Mouse (Mus musculus) heart, embryonic 11.5 days (tissue): ENCODE measurements around the gene Ice1. TPM values are rescaled to one million over a fixed set of nuclear protein-coding genes. Genes with fewer than 3 reads are reported as not detected.

Experiments used
- ATAC-seq: fragments of 200-750 bp; cut with Nextera tagmentation; replicated peaks from 2 replicates; pipeline ENCODE4 v1.8.0; 2017; ENCODE audit warnings: moderate library complexity; ENCODE audit not compliant: insufficient number of reproducible peaks, low FRiP score, low TSS enrichment
- H3K27ac ChIP-seq: fragments of 300-500 bp; sonication (generic); 2 replicates; pipeline ENCODE4 v1.5.1; 2014; ENCODE audit warnings: mild to moderate bottlenecking, low read depth, low read length
- H3K27me3 ChIP-seq: fragments of 300-500 bp; sonication (generic); 2 replicates; pipeline ENCODE4 v1.6.1; 2014; ENCODE audit warnings: mild to moderate bottlenecking, low read length, mixed read lengths; ENCODE audit not compliant: control insufficient read depth, insufficient read depth
- H3K36me3 ChIP-seq: fragments of 300-500 bp; sonication (generic); 2 replicates; pipeline ENCODE4 v1.6.1; 2014; ENCODE audit warnings: mild to moderate bottlenecking, low read length, moderate library complexity, mixed read lengths; ENCODE audit not compliant: control insufficient read depth, insufficient read depth
- H3K4me1 ChIP-seq: fragments of 300-500 bp; sonication (generic); 2 replicates; pipeline ENCODE4 v1.6.1; 2014; ENCODE audit warnings: low read length; ENCODE audit not compliant: control insufficient read depth, insufficient read depth
- H3K4me2 ChIP-seq: fragments of 300-500 bp; sonication (generic); 2 replicates; pipeline ENCODE4 v1.6.1; 2014; ENCODE audit warnings: mild to moderate bottlenecking, moderate library complexity
- H3K4me3 ChIP-seq: fragments of 300-500 bp; sonication (generic); 2 replicates; pipeline ENCODE4 v1.5.1; 2014; ENCODE audit warnings: low read depth, low read length
- H3K9ac ChIP-seq: fragments of 300-500 bp; sonication (generic); 2 replicates; pipeline ENCODE4 v1.6.1; 2014; ENCODE audit warnings: mild to moderate bottlenecking, low read depth, low read length, moderate library complexity
- H3K9me3 ChIP-seq: fragments of 300-500 bp; sonication (generic); replicated peaks from 2 replicates; pipeline ENCODE4 v1.6.1; 2016; ENCODE audit warnings: low read length; ENCODE audit not compliant: control insufficient read depth
- WGBS: fragments of 180-500 bp; shearing (Covaris S2); extraction: QIAGEN DNeasy Blood & Tissue Kit; methylation state at CpG from one replicate; pipeline ENCODE4 v1.1.7; 2014; ENCODE audit not compliant: insufficient replicate concordance; 5-methylcytosine and 5-hydroxymethylcytosine counted together
- polyA plus RNA-seq: library from polyadenylated mRNA; unstranded; fragments of >200 nt; fragmentation: Nextera tagmentation; extraction: Ambion mirVana; gene quantifications from 2 replicates; pipeline ENCODE4 v1.2.1, GENCODE M21; 2014

Gene Ice1
- polyA plus RNA-seq, 1 experiment from 2014 or later = 22.3 TPM

DNA sequence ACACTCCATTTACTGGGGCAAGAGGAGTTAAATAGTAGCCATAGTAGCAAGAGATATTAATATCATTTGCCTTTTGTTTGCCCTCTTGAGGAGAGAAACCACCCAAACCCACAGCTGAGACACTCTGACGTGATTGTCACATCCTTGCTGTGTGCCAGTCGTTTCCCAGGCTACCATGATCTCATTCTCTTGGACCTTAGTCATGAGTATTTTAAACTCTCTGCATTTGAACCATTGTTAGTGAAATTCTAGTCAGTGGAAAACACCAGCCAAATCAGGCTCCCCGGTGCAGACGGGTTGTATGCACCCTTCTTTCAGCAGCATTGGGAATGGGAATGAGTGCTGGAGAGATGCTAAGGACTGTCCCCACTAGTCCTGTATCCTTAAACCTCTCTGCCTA is 32.6 kb upstream of the Ice1 start:
- no peak overlapping the region for H3K4me2 ChIP-seq
- no peaks in the 10 kb centered on the region; the same call in 1 of the 2 replicates for H3K36me3 ChIP-seq
- H3K9ac ChIP-seq = no peak overlapping the region
- no peak for ATAC-seq
- WGBS = 58% methylated on average over 4 of the region's 4 CpGs
- H3K27ac ChIP-seq = no peak overlapping the region
- no peaks in the 10 kb centered on the region for H3K9me3 ChIP-seq
- H3K4me3 ChIP-seq = no peak overlapping the region
- no peaks in the 10 kb centered on the region for H3K27me3 ChIP-seq
- no peaks in the 10 kb centered on the region for H3K4me1 ChIP-seq

GRCm38 (mm10) chr13:70659715-70660114 is 22.3 kb upstream of the Ice1 start:
- no peaks in the 10 kb centered on the region for H3K36me3 ChIP-seq
- H3K4me1 ChIP-seq = peaks cover 4% of the 10 kb centered on the region
- no peak overlapping the region for H3K4me2 ChIP-seq
- WGBS = 77% methylated on average over 4 of the region's 4 CpGs
- no peak for ATAC-seq
- H3K27ac ChIP-seq = no peak overlapping the region
- no peaks in the 10 kb centered on the region for H3K27me3 ChIP-seq
- H3K9ac ChIP-seq = no peak overlapping the region
- no peaks in the 10 kb centered on the region for H3K9me3 ChIP-seq
- no peak overlapping the region for H3K4me3 ChIP-seq

- no peak overlapping the region for H3K4me3 ChIP-seq
- no peak for ATAC-seq
- H3K4me1 ChIP-seq = peaks cover 14% of the 10 kb centered on the region
- H3K27ac ChIP-seq = no peak overlapping the region
- H3K9ac ChIP-seq = no peak overlapping the region
- no peak overlapping the region for H3K4me2 ChIP-seq
- no peaks in the 10 kb centered on the region for H3K36me3 ChIP-seq
- no peaks in the 10 kb centered on the region for H3K9me3 ChIP-seq
- no peaks in the 10 kb centered on the region for H3K27me3 ChIP-seq
- 78% methylated on average over 4 of the region's 4 CpGs for WGBS
Measured at GRCm38 (mm10) chr13:70656741-70657140, 19.3 kb upstream of the Ice1 start.

DNA sequence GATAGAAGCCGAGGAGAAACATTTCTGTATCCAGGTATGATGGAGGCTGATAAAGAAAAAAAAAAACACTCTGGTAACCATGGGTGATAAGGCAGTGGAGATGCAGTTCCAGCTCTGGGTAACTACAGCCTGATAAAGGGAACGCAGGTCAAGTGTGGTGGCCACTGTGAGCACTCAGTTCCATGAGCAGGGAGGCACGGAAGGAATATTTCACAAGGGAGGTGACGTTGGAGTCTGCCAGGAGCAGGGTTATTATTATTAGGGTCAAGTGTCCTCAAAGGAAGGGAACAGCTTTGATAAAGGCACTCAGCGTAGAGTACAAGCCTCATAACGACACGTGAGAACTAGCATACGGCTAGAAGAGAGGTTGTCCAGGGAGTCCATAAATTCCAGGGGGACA is 18.9 kb upstream of the Ice1 start:
- ATAC-seq = no peak
- WGBS = 42% methylated on average over 8 of the region's 8 CpGs
- H3K4me3 ChIP-seq = no peak overlapping the region
- no peaks in the 10 kb centered on the region for H3K9me3 ChIP-seq
- no peak overlapping the region for H3K4me2 ChIP-seq
- no peak overlapping the region for H3K27ac ChIP-seq
- H3K9ac ChIP-seq = no peak overlapping the region
- H3K36me3 ChIP-seq = no peaks in the 10 kb centered on the region
- no peaks in the 10 kb centered on the region for H3K27me3 ChIP-seq
- H3K4me1 ChIP-seq = peaks cover 14% of the 10 kb centered on the region

DNA sequence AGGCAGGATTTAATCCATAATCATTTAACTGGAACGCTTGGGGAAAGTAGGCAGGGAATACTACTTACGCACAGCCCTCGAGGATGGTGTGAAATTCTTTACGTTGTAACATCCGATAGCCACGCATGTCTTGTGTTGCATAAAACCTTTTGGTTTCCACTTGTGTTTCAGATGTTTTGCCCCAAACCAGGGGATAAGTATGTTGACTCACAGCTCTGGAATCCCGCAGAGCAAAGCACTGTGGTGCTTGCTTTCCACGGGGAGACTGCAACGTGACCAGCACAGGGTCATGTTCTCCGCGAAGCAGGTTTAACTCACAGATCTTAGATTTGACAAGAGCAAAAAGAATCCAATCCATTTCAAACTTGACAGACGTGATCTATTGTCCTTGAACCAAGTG is 18.1 kb upstream of the Ice1 start:
- Histone ChIP-seq H3K27ac (no peak overlapping the region), H3K9me3 (no peaks in the 10 kb centered on the region), H3K4me3 (no peak overlapping the region), H3K4me1 (peaks cover 17% of the 10 kb centered on the region), H3K27me3 (no peaks in the 10 kb centered on the region), H3K4me2 (no peak overlapping the region), H3K9ac (no peak overlapping the region), H3K36me3 (no peaks in the 10 kb centered on the region)
- 61% methylated on average over 12 of the region's 12 CpGs for WGBS
- ATAC-seq = no peak

GRCm38 (mm10) chr13:70654091-70654770 is 16.8 kb upstream of the Ice1 start:
- no peak overlapping the region for H3K9ac ChIP-seq
- ATAC-seq = peak; percentile 29; the same call in 1 of the 2 replicates
- no peak overlapping the region for H3K4me2 ChIP-seq
- 34% methylated on average over 5 of the region's 5 CpGs for WGBS
- H3K4me1 ChIP-seq = peaks cover 25% of the 10 kb centered on the region
- H3K27ac ChIP-seq = 0 out of 2 replicates have a peak overlapping the region, but pooled peaks have one; percentile 12
- H3K9me3 ChIP-seq = no peaks in the 10 kb centered on the region
- H3K36me3 ChIP-seq = no peaks in the 10 kb centered on the region
- H3K27me3 ChIP-seq = no peaks in the 10 kb centered on the region
- no peak overlapping the region for H3K4me3 ChIP-seq

DNA sequence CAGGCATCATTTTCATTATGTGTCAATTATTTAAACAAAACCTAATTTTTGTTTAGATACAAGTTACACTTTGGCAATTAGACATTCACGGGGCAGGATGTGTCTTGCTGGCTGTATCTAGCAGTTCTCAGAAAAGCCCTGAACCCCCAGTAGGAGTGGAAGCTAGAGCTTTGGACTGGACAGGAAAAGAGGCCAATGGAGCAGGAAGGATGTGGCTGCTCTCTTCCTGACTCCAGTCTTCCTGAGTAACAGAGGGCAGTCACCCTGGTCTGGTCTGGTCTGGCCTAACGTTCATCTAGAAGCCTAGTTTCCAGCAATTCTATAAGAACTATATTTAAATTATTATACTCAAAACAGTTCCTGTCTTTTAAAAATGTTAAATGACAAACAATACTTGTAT is 16.0 kb upstream of the Ice1 start:
- no peak overlapping the region for H3K4me3 ChIP-seq
- peaks cover 25% of the 10 kb centered on the region for H3K4me1 ChIP-seq
- H3K9me3 ChIP-seq = no peaks in the 10 kb centered on the region
- no peak for ATAC-seq
- 58% methylated on average over 2 of the region's 2 CpGs for WGBS
- H3K9ac ChIP-seq = no peak overlapping the region
- H3K27me3 ChIP-seq = no peaks in the 10 kb centered on the region
- no peak overlapping the region for H3K4me2 ChIP-seq
- H3K27ac ChIP-seq = no peak overlapping the region
- no peaks in the 10 kb centered on the region for H3K36me3 ChIP-seq

- Histone ChIP-seq H3K4me1 (peaks cover 23% of the 10 kb centered on the region), H3K27me3 (no peaks in the 10 kb centered on the region), H3K27ac (0 out of 2 replicates have a peak overlapping the region, but pooled peaks have one; percentile 29), H3K9me3 (no peaks in the 10 kb centered on the region), H3K4me3 (no peak overlapping the region), H3K4me2 (no peak overlapping the region), H3K36me3 (no peaks in the 10 kb centered on the region), H3K9ac (no peak overlapping the region)
- 21% methylated on average over 3 of the region's 3 CpGs for WGBS
- ATAC-seq = peak; percentile 32
Measured at GRCm38 (mm10) chr13:70650011-70650436, 12.6 kb upstream of the Ice1 start.

GRCm38 (mm10) chr13:70645968-70646505 is 8.6 kb upstream of the Ice1 start:
- no peak for ATAC-seq
- Histone ChIP-seq H3K9me3 (no peaks in the 10 kb centered on the region), H3K9ac (no peak overlapping the region), H3K36me3 (no peaks in the 10 kb centered on the region), H3K27ac (no peak overlapping the region), H3K4me2 (no peak overlapping the region), H3K27me3 (no peaks in the 10 kb centered on the region), H3K4me1 (peaks cover 11% of the 10 kb centered on the region), H3K4me3 (no peak overlapping the region)
- WGBS = 50% methylated on average over 10 of the region's 10 CpGs
